Mouse (Mus musculus) kidney, embryonic 15.5 days (tissue): ENCODE data around the gene Hgf. TPM values are rescaled to one million over a fixed set of nuclear protein-coding genes. Genes with fewer than 3 reads are reported as not detected.

Source experiments
- ATAC-seq: fragments of 200-750 bp; cut with Nextera tagmentation; replicated peaks from 2 replicates; pipeline ENCODE4 v1.8.0; 2017; ENCODE audit warnings: moderate TSS enrichment; ENCODE audit not compliant: low FRiP score
- H3K27ac ChIP-seq: fragments of 300-500 bp; sonication (generic); 2 replicates; pipeline ENCODE4 v1.5.1; 2015; ENCODE audit warnings: mild to moderate bottlenecking, inconsistent platforms
- H3K27me3 ChIP-seq: fragments of 300-500 bp; sonication (generic); 2 replicates; pipeline ENCODE4 v1.6.1; 2015; ENCODE audit warnings: inconsistent platforms
- H3K36me3 ChIP-seq: fragments of 300-500 bp; sonication (generic); 2 replicates; pipeline ENCODE4 v1.6.1; 2015; ENCODE audit warnings: inconsistent platforms
- H3K4me1 ChIP-seq: fragments of 300-500 bp; sonication (generic); 2 replicates; pipeline ENCODE4 v1.6.1; 2015; ENCODE audit warnings: inconsistent platforms
- H3K4me2 ChIP-seq: fragments of 300-500 bp; sonication (generic); 2 replicates; pipeline ENCODE4 v1.6.1; 2015; ENCODE audit warnings: moderate library complexity, mild to moderate bottlenecking, inconsistent platforms
- H3K4me3 ChIP-seq: fragments of 300-500 bp; sonication (generic); replicated peaks from 2 replicates; pipeline ENCODE4 v1.5.1; 2015; ENCODE audit warnings: mild to moderate bottlenecking, inconsistent platforms
- H3K9ac ChIP-seq: fragments of 300-500 bp; sonication (generic); 2 replicates; pipeline ENCODE4 v1.6.1; 2015; ENCODE audit warnings: mild to moderate bottlenecking, inconsistent platforms
- H3K9me3 ChIP-seq: fragments of 300-500 bp; sonication (generic); replicated peaks from 2 replicates; pipeline ENCODE4 v1.6.1; 2016; ENCODE audit warnings: inconsistent platforms
- WGBS: fragments of 180-500 bp; shearing (Covaris S2); methylation state at CpG from one replicate; pipeline ENCODE4 v1.1.7; 2015; ENCODE audit warnings: mixed read lengths; 5-methylcytosine and 5-hydroxymethylcytosine counted together
- polyA plus RNA-seq: library from polyadenylated mRNA; unstranded; fragments of >200 nt; fragmentation: Nextera tagmentation; extraction: Ambion mirVana; gene quantifications from 2 replicates; pipeline ENCODE4 v1.2.1, GENCODE M21; 2015

The Hgf gene
- 3.5 TPM in 2 replicates for polyA plus RNA-seq

DNA sequence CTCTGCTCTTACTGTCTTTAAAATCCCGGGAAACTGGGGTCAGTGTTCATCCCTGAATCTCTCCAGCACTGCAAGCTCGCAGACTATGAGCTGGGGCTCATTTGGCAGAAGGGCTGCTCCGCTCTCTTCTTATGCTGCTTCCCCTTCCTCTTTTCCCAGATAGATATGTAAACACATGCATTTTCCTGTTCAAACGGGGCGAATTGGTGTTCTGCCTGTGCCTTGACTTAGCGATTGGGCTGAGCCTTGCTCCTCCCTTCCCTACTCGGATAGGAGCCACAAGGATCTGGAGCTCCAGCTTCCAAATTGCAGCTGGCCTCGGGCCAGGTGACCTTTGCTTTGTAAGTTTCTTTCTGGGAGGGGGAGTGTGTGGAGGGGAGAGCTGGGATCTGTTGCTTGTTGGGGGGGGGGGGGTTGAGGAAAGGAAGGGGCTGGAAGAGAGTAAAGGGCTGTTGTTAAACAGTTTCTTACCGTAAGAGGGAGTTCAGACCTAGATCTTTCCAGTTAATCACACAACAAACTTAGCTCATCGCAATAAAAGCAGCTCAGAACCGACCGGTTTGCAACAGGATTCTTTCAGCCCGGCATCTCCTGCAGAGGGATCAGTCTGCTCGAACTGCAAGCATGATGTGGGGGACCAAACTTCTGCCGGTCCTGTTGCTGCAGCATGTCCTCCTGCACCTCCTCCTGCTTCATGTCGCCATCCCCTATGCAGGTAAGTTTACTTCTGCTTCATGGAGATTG lies at the start of gene Hgf:
Gene Hgf (plus strand): TSS at position 192 of the 744 bp plus-strand sequence.
- Histone ChIP-seq H3K27me3 (no peaks in the 10 kb centered on the region), H3K4me1 (peaks cover 12% of the 10 kb centered on the region; the same call in 1 of the 2 replicates), H3K9me3 (no peaks in the 10 kb centered on the region), H3K4me2 (peak within 1 kb of the TSS; percentile 55), H3K4me3 (peak within 1 kb of the TSS; percentile 39), H3K9ac (peak within 1 kb of the TSS; percentile 41; the same call in 1 of the 2 replicates), H3K27ac (peak within 1 kb of the TSS; percentile 54), H3K36me3 (no peaks in the 10 kb centered on the region)
- peak; percentile 92 for ATAC-seq
- WGBS = 4% methylated on average over 16 of the region's 16 CpGs

- Histone ChIP-seq H3K4me1 (no peaks in the 10 kb centered on the region), H3K9ac (no peak overlapping the region), H3K9me3 (no peaks in the 10 kb centered on the region), H3K4me2 (no peak overlapping the region), H3K4me3 (no peak overlapping the region), H3K27me3 (no peaks in the 10 kb centered on the region), H3K27ac (no peak overlapping the region), H3K36me3 (no peaks in the 10 kb centered on the region)
- ATAC-seq = no peak
- 80% methylated on average over 4 of the region's 4 CpGs for WGBS
Observed at GRCm38 (mm10) chr5:16506702-16507350, 46.5 kb upstream of the Hgf start.

- ATAC-seq = no peak
Observed at GRCm38 (mm10) chr5:16531619-16532277, 21.5 kb upstream of the Hgf start.

GRCm38 (mm10) chr5:16538067-16538466 lies 15.2 kb upstream of the Hgf start:
- H3K9ac ChIP-seq = no peak overlapping the region
- H3K27me3 ChIP-seq = no peaks in the 10 kb centered on the region
- no peaks in the 10 kb centered on the region for H3K4me1 ChIP-seq
- WGBS = 46% methylated on average over 2 of the region's 2 CpGs
- no peak overlapping the region for H3K27ac ChIP-seq
- no peaks in the 10 kb centered on the region for H3K9me3 ChIP-seq
- no peak for ATAC-seq
- H3K4me2 ChIP-seq = no peak overlapping the region
- no peaks in the 10 kb centered on the region for H3K36me3 ChIP-seq
- no peak overlapping the region for H3K4me3 ChIP-seq

More at GRCm38 (mm10) chr5:16531619-16532277, 21.5 kb upstream of the Hgf start:
- no peak overlapping the region for H3K27ac ChIP-seq
- H3K9me3 ChIP-seq = no peaks in the 10 kb centered on the region
- H3K9ac ChIP-seq = no peak overlapping the region
- no peaks in the 10 kb centered on the region for H3K27me3 ChIP-seq
- no peaks in the 10 kb centered on the region for H3K4me1 ChIP-seq
- H3K4me3 ChIP-seq = no peak overlapping the region
- WGBS = 79% methylated on average over 3 of the region's 3 CpGs
- H3K4me2 ChIP-seq = no peak overlapping the region
- H3K36me3 ChIP-seq = no peaks in the 10 kb centered on the region

GRCm38 (mm10) chr5:16541561-16542116 lies 11.7 kb upstream of the Hgf start:
- H3K36me3 ChIP-seq = no peaks in the 10 kb centered on the region
- no peak overlapping the region for H3K4me2 ChIP-seq
- no peak for ATAC-seq
- H3K27ac ChIP-seq = no peak overlapping the region
- WGBS = 19% methylated on average over 2 of the region's 2 CpGs
- H3K4me1 ChIP-seq = no peaks in the 10 kb centered on the region
- H3K4me3 ChIP-seq = no peak overlapping the region
- H3K9me3 ChIP-seq = no peaks in the 10 kb centered on the region
- no peaks in the 10 kb centered on the region for H3K27me3 ChIP-seq
- H3K9ac ChIP-seq = no peak overlapping the region

- Histone ChIP-seq H3K4me1 (no peaks in the 10 kb centered on the region), H3K27me3 (no peaks in the 10 kb centered on the region), H3K9ac (no peak overlapping the region), H3K4me3 (no peak overlapping the region), H3K9me3 (no peaks in the 10 kb centered on the region), H3K4me2 (no peak overlapping the region), H3K36me3 (no peaks in the 10 kb centered on the region), H3K27ac (no peak overlapping the region)
- no peak for ATAC-seq
- WGBS = 88% methylated on average over 3 of the region's 3 CpGs
Observed at GRCm38 (mm10) chr5:16547490-16547889, 5.8 kb upstream of the Hgf start.

- Histone ChIP-seq H3K27ac (no peak overlapping the region), H3K4me2 (no peak overlapping the region), H3K36me3 (no peaks in the 10 kb centered on the region), H3K4me1 (peaks cover 12% of the 10 kb centered on the region; the same call in 1 of the 2 replicates), H3K27me3 (no peaks in the 10 kb centered on the region), H3K9ac (no peak overlapping the region), H3K4me3 (no peak overlapping the region), H3K9me3 (no peaks in the 10 kb centered on the region)
- WGBS = 62% methylated on average over 4 of the region's 4 CpGs
- ATAC-seq = no peak
Observed at GRCm38 (mm10) chr5:16552647-16553046, 648 bp upstream of the Hgf start.

DNA sequence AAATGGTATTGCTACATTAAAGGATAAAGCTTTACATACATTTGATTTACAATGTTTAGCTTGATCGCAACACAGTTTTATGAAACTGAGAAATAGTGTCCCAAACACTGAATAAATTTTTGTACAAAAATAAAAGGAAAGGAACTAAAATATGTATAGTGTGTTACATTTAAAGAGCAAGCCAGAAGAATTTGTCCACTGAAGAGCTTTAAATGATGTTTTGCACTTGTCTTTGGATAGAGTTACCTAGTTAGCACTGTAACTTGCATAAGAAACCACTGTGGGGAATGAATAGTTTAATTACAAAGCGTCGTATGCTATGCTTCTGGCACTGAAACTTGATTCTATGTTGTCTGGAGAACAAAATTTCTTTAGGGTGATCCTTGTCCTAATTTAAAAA lies 7.0 kb downstream of the Hgf start:
- Histone ChIP-seq H3K4me2 (no peak overlapping the region), H3K36me3 (no peaks in the 10 kb centered on the region), H3K9me3 (no peaks in the 10 kb centered on the region), H3K9ac (no peak overlapping the region), H3K4me1 (no peaks in the 10 kb centered on the region), H3K27ac (no peak overlapping the region), H3K4me3 (no peak overlapping the region), H3K27me3 (no peaks in the 10 kb centered on the region)
- 81% methylated on average over 3 of the region's 3 CpGs for WGBS
- ATAC-seq = no peak

GRCm38 (mm10) chr5:16568997-16569396 lies 15.7 kb downstream of the Hgf start:
- Histone ChIP-seq H3K4me3 (no peak overlapping the region), H3K9me3 (no peaks in the 10 kb centered on the region), H3K4me2 (no peak overlapping the region), H3K9ac (no peak overlapping the region), H3K27me3 (no peaks in the 10 kb centered on the region), H3K27ac (no peak overlapping the region), H3K4me1 (no peaks in the 10 kb centered on the region), H3K36me3 (no peaks in the 10 kb centered on the region)
- WGBS = 87% methylated on average over 4 of the region's 4 CpGs
- no peak for ATAC-seq

- peak; percentile 89 for ATAC-seq
Observed at GRCm38 (mm10) chr5:16577882-16578742, 24.8 kb downstream of the Hgf start.

DNA sequence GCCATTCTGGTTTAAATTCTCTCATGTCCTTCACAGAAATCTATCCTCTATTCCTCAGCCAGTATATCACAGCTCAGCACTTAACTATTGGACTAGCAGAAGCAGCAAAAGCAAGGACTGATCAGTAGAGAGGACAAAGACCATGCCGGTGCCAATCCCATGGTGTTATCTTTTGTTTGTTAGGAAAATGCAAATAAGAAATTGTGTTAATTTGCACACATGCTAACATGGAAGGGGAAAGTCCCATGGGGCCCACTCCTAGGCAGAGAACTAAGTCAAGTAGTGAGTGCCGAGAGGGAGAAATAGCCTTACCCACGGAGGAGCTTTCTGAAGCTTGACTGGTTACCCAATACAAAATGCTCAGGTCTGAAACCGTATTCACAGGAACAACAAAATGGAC lies 42.4 kb downstream of the Hgf start:
- Histone ChIP-seq H3K9me3 (no peaks in the 10 kb centered on the region), H3K4me1 (0 out of 2 replicates have a peak, but pooled peaks cover 3% of the 10 kb centered on the region), H3K27me3 (no peaks in the 10 kb centered on the region), H3K27ac (no peak overlapping the region), H3K4me2 (no peak overlapping the region), H3K9ac (no peak overlapping the region), H3K36me3 (no peaks in the 10 kb centered on the region), H3K4me3 (no peak overlapping the region)
- WGBS = 89% methylated on average over 4 of the region's 4 CpGs
- no peak for ATAC-seq

More at GRCm38 (mm10) chr5:16577882-16578742, 24.8 kb downstream of the Hgf start:
- H3K4me3 ChIP-seq = no peak overlapping the region
- peak overlapping the region; percentile 51; the same call in 1 of the 2 replicates for H3K27ac ChIP-seq
- no peaks in the 10 kb centered on the region for H3K27me3 ChIP-seq
- peaks cover 8% of the 10 kb centered on the region; the same call in 1 of the 2 replicates for H3K4me1 ChIP-seq
- WGBS = 18% methylated on average over 14 of the region's 14 CpGs
- H3K9me3 ChIP-seq = no peaks in the 10 kb centered on the region
- H3K4me2 ChIP-seq = no peak overlapping the region
- no peak overlapping the region for H3K9ac ChIP-seq
- H3K36me3 ChIP-seq = no peaks in the 10 kb centered on the region
